Mouse (Mus musculus) CD4-positive helper T cell, adult 2 months (primary cell): ENCODE results near the gene Drd2.

Experiments used
- DNase-seq: peaks from one replicate; pipeline ENCODE4 v3.0.0-alpha.2; 2012; ENCODE audit warnings: low read depth, missing footprints, low spot score

Drd2 gene

DNA sequence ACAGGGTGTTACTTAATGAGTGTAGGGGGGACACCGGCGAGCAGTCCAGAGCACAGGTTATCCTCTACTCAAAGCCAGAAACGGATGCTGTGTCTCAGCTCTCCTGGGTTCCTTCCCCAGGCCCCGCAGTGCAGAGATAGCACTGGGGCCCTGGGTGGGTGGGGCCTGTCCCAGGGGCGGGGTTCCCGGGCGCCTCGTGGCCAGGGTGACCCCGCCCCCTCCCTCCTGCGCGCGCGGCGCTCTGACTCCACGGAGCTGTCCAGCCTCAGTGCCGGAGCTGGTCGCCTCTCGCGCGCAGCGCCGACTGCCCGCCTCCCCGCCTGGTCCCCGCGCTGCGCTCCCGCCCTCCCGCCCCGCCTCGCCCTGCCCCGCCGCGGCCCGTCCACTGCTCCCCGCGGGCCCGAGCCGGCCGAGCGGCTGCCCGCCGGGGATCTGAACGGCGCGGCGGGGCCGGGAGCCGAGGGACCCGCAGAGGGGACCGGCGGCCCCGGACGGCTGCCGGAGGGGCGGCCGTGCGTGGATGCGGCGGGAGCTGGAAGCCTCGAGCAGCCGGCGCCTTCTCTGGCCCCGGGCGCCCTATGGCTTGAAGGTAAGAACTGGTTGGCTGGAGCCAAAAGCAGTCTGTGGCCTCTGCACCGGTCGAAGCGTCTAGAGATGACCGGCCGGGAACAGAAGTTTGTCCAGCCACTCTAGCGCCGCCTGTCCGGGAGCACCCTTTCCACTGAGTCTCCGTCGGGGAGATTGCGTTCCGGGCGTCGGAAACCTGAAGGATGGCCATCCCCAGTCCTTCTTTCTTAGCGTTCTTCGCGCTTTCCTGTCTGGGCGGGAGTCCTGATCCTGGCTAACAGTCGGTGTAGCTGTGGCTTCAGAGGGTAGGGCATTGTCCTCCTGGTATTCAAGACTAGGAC lies at the start of gene Drd2:
Gene Drd2, plus strand, starts transcription at position 492 of the 908 bp plus-strand sequence.
- DNase-seq: no peak

DNA sequence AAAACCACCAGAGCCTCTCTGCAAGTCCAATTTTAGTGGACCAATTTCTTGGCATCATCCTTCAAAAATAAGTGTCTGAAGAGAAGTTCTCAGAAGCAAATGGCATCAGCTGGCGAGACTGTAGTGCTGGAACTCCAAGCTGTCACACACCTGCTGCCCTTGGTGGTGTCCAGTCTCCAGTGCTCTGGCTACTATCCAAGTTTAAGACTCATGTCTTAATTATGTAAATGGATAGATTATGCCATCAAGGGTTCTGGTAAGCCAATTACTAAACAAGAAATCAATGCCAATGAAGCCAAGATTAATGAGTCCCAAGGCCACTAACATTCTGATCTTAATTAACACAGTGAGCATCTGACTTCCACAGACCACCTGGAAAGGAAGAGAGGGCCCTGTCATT lies 45.3 kb upstream of the Drd2 start:
- no peak for DNase-seq

DNA sequence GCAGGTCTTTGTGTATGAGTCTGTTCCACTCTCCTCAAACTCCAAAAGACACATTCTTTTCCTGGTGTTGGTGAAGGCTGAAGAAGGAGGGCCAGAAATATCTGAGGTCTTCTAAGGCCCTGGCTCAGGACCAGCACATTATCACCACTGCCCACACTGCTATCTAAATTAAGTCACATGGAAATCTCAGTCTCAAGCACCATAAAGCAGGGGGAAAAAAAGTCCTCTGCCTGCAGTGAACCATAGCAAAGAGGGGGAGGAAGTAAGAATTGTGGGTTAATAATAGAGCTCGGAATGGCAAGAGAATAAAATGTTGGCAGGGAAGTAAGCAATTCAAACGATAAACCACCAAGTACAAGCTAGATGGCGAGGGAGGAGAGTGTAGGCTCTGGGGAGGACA lies 32.9 kb upstream of the Drd2 start:
- DNase-seq: no peak

DNA sequence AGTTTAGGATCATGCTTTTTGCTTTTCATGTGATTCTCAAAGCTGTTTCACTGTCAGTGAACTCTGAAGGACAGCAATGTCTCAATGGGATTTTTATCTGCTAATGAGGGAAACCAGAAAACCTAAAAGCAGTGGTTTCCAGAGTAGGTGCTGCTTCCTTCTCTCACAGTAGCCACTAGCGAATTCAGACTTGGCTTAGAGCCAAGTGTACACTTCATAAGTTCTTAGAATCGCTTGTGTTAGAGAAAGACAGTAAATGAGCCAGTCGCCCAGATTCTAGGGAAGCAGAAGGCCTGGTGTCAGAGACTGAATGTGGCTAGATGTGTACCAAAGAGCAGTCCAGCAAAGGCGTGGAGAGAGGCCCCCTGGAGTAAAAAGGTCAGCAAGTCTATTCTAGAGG lies 29.6 kb upstream of the Drd2 start:
- DNase-seq: no peak

DNA sequence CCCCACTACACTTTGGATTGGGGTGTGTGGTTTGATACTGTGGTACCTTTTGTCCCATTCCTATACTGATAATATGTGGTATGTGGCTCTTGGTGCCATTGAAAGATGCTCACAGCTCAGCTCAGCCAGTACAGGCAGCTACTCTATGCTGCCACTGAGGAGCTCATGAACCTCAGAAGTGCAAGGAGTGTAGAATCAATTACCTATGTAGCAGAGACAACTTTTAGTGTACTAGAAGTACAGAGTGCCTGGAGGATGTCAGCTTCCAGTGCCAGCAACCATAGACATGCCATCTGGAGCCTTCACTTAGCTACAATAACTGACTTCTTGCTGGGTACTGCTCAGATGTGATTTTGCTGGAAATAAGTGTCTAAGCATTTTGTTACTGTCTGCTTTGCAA lies 21.8 kb upstream of the Drd2 start:
- no peak for DNase-seq

DNA sequence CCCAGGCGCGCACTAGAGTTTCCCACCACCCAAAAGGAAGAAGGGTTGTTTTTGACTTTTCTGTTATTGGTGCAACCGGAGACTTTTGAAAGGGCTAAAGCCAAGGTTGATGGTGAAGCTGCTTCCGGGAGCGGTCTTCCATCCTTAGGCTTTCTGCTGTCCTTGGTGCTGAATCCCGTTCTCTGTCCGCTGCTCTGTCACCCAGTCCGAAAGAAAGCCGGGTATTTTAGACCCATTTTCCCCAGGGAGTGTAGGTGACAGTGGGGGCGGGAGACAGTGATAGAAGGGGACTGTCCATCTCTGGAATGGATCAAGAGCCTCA lies 578 bp downstream of the Drd2 start:
- no peak for DNase-seq

DNA sequence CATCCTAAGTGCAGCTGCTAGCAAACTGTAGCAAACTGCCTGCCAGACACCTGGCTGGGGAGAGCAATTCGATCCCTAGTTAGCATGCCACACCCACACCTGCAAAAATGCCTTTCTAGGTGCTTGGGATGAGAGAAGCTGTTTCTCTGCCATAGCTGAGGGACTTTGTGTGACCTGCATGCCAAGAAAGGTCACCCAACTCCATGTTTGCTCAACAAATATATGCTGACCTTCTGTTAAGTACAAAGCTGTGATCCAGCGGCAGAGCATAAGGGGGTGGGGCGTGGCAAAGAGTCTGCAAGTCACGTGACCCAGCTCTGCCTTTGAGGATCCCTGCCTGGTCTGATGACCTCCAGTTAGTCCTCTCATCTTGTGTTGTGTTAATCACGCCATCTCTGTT lies 25.3 kb downstream of the Drd2 start:
- no peak for DNase-seq

DNA sequence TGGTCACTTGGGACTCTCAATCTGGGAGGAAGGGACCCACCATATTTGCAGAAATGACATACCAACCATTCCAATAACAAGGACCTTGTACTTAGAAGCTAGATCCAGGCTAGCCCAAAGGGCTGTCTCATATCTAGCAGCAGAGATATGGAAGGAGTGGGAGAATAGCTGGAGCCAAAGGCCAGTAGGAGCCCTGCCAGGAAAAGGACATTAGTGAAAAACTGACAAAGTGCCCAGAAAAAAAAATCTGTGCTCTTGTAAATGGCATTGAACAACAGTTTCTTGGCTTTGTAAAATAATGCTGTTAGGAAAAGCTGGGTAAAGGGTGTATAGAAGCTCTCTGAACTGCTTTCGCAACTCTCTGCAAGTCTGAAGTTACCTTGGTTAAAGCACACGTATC lies 33.5 kb downstream of the Drd2 start:
- no peak for DNase-seq

DNA sequence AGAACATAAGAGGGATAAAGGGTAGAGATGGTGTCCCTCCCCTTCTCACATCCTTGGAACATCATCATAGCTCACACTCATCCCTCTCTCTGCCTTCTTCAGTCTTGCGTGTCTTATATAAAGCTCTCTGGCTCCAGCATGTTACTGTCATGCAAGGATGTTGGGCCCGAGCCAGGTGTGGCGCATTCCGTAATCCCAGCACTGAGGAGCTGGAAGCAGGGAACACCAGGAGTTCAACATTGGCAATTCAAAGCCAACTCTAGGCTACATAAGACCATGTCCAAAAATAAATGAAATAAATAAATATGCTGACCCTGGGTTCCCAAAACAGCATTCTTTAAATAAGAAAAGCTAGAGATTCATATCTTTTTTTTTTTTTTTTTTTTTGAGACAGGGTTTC lies 39.5 kb downstream of the Drd2 start:
- DNase-seq: no peak

DNA sequence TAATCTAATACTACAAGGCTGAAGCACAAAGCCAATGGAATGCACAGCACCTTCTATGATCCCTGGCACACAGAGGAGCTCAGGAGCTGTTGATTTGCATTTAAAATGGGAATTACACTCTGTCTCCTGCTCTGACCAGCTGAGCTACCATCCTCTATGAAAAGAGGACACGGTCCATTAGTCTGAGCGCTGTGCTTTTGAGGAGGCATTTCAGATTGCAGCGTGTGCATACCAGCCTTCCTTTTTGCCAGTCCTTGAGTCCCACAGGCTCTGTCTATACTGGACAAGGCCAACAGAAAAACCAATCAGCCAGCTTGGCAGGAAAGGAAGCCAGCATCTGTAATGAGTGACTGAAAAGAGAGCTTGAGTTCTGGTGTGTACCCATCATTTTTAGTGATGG lies 43.6 kb downstream of the Drd2 start:
- no peak for DNase-seq

DNA sequence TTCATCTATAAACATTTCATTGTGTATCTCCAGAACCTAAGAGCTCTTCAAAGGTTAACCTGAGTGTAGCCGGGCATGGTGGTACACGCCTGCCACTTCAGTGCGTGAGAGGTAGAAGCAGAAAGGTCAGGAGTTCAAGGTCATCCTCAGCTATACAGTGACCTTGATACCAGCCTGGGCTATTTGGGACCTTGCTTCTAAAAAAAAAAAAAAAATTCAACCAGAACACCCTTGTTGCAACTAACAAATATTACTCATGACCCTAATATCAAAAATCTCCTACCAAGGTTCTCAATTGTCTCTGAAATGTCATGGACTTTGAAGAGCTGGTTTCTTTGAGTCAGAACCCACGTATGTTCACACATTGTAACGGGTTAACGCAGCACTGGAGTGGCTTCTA lies 44.4 kb downstream of the Drd2 start:
- no peak for DNase-seq

DNA sequence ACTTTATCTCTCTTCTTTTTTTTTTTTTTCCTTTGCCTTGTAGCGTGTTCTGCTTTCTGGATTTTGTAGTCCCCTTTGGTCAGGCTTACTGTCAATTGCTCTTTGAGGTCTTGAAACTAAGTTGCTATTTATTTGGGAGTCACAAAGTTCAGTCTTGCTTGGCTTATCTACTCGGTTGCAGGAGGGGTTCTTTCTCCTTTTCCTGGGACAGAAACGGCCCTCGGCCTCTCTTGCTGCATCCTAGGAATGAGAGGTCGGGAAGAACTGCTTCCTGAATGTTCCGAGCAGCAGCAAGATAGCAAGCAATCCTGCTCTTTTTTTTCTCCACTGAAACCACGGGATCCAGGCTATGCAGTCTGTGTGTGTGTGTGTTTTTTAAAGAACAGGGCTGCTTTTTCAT lies 44.9 kb downstream of the Drd2 start:
- DNase-seq: no peak

DNA sequence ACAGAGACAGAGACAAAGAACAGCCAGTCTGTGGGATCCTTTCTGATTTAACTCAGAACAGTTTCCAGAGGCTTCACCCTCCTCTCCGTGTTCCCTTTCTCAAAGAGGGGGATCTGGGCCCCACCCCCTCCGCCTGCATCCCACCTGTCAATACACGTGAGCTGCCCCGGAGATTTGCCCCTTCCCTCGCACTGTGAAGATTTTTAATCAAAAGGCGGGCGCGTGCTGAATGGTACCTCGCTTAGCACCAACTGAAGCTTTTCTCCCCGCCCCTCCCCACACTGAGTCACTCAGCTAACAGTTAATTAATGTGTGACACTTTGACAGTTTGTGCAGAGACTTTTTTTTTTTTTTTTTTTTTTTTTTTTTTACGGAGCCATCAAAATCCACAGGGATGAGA lies 45.7 kb downstream of the Drd2 start:
- DNase-seq: no peak

DNA sequence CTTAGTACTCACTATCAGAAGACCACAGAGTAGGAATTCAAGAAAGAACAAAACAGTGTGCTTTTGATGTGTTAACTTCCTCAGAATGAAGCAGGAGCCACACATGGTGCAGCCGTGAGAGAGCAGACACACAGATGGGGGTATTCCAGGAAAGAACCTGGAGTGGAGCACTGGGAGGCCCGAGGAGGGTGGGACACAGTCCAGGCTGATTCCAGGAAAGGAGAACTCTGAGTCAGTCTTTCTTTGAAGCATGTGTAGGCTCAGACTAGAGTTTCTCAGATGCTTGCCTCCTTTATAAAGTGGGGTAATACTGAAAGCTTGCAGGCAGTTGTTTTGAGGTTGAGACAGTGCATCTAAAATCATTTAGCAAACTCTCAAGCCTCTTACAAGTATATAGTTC lies 51.8 kb downstream of the Drd2 start:
- no peak for DNase-seq

DNA sequence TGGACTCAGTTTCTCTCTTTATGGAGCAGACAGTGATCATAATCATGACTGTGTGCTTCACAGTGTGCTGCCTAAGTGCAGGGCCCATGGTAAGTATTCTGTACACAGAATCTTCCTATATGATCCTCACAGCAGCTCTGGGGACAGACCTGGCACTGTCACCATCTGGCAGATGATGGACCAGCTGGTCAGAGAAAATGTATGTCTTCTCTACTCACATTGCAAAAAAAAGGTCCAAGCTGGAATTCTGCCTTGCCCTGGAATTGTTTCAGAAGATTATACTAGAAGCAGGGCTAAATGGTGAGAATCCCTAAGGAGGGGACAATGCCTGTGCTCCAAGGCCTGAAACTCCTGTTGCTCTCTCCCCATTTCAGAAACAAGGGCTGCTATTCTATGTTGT lies 55.6 kb downstream of the Drd2 start:
- no peak for DNase-seq

DNA sequence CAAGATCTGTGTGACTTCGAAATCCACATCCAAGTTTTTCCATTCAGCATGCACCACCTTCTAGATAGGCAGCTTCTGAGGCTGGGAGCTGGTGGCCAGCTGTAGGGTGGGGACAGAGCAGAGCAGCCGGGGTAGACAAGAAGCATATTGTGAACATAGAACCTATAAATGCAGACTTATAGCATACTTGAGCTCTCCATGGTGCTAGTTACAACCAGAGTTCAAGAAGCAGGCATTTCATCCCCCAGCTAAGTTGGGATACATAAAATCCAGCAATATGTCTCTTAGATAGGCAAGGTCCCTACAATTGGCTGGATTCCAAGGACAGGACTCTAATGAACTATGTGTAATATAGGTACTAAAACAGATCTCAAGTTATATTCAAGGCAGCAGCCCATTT lies 63.3 kb downstream of the Drd2 start:
- DNase-seq: no peak

DNA sequence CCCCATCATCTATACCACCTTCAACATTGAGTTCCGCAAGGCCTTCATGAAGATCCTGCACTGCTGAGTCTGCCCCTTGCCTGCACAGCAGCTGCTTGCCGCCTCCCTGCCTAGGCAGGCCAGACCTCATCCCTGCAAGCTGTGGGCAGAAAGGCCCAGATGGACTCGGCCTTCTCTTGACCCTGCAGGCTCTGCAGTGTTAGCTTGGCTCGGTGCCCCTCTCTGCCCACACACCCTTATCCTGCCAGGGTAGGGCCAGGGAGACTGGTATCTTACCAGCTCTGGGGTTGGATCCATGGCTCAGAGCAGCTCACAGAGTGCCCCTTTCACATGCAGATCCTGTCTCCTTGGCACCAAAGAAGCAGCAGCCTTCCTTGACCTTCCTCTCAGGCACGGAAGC lies 66.6 kb downstream of the Drd2 start:
- DNase-seq: no peak

DNA sequence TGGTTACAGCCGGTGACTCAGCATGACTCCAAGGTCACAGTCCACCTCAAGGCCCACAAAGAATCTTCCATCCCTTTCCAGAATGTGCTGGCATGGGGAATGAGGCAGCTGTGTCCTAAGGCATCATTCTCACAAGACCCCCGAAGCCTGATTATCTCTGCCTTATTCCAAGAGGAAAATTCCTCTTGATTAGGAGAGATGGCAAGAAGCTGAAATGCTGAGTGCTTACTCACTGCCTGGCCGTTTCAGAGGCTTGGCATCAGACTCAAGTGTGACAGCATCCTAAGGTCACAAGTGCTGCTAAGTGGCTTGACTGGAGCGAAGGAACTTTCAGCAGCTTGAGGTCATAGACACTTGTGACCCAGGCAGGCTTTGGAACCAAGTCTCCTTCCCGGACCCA lies 70.2 kb downstream of the Drd2 start:
- no peak for DNase-seq

DNA sequence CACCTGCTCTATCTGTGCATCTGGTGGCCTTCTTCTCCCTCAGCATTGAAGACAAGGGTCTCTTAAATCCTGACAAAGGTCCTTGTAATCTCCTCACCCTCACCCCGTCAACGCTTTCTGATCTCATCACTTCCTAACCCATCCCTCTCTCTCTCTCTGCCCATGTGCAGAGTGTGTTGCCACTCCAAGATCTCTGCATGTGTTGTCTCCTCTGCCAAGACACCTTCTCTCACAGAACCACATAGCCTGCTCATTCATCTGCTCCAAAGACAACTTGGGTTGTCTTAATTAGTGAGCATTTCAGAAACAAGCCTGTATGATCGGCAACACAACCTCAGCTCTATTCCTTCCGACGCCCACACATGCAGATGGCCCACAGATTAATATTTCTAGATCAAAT lies 83.4 kb downstream of the Drd2 start:
- DNase-seq: no peak

DNA sequence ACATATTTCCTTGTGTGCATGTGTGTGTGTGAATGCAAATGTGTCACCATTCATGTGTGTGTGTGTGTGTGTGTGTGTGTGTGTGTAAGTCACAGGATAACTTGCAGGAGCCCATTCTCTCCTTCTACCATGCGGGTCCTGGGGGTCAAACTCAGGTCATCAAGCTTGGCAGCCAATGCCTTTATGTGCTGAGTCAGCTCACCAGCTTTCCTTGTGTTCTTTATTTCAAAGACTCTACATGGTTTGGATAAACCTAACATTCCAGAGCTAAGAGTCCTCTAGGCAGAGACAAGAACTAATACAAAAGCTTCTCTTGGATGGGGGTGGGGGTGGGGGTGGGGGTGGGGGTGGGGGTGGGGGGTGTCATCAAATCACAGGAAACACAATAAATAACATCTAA lies 85.2 kb downstream of the Drd2 start:
- no peak for DNase-seq

DNA sequence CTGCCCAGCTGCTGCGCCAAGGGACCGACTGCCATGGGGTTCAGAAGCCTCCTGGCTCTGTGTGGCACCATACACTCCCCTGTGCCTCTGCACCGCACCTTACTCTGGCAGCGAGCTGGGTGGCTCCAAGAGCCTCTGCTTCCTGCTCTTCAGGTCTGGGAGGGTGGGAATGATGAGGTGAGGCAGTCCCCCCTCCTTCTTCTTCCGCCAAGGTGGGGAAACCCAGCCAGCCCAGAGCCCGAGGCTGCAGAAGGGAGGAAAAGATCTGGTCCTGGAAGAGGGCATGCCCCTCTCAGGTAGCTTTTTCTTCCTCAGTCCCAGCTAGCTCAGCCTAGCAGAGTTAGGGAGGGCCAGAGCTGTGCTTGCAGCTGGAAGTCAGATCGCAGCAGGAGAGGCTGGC lies 86.5 kb downstream of the Drd2 start, which contains the start of gene Ankk1:
Gene Ankk1, minus strand, starts transcription at position 101 of the 400 bp plus-strand sequence.
- DNase-seq: no peak

DNA sequence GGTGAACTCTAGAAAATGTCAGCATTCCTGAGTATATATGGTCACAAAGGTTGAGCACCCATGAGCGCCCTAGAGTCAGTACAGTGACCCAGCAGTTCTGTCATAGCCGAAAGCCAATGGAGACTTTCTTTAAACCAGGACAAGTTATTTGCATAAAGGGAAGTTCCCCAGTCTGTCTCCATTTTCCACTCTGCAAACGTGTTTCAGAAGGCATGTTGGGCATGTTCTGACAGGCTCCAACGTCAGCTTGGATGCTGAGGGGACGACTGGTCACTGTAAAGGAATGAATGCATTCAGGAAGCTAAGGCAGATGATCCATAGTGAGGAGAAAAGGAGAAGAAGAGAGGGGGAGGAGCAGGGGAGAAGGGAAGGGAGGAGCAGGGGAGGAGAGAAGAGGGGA lies 87.1 kb downstream of the Drd2 start:
- no peak for DNase-seq

DNA sequence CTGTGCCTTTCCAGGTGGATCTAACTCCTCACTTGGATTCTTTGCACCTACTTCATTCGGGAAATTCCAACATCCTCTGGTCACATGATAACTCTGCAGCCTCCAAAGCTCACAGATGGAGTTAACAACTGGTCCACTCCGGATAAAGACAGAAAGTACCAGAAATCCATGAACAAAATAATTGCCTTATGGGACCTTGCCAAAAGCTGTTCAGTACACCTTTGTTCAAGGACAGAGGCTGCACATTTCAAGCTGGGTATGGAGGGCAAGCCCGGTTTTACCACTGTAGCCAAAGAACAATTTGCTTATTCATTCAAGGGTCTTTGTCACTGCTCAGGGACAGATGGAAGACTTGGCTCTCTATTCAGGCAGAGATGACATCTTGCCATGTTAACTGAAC lies 102.2 kb downstream of the Drd2 start:
- DNase-seq: no peak

DNA sequence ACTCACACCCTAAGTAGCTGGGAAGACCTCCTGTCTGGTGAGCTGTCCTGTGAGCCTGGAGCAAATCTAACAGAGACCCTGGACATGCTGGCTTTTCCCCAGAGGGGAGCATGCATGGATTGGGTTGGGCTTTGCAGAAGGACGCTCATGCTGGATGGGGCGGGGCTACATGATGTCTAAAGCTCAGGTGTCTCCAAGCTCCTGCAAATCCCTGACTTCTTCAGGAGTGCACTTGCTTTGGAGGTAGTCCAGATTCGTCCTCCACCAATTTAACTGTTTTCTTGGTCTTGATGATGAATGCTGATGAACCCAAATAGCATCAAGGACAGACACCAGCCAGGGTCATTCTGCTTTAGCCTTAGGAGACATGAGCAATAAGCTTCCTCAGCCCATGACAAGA lies 110.1 kb downstream of the Drd2 start:
- DNase-seq: no peak
